Mouse (Mus musculus): Measurements from ENCODE around the gene Fbrs.

DNA sequence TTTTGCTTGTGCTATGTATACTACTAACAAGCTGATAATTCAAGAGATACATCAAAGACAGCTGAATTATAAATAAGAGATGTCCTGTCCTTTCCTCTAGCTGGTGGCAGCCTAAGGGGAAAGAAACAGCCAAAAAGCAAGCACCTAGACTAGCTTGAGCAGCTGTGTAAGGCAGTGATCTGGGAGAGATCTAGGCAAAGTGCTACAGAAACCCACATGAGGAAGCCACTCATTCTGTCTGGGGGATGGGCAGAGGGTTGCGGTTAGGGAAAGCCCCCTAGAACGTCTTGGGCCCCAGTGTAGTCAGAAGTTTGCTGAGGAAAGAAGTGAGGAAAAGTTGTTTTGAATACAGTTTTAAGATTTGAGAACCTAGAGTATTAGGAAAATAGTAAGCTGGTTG, 1.3 kb downstream of the Fbrs start:
- TF ChIP-seq POLR2A (IDR thresholded peaks at IDR 0.05; ENCODE audit: borderline replicate concordance, control insufficient read depth, low read depth, low read length) (no peak), CTCF (IDR thresholded peaks at IDR 0.05; ENCODE audit: control insufficient read depth, insufficient read depth, low read length) (no peak)
